Mouse (Mus musculus) heart, embryonic 14.5 days (tissue): ENCODE measurements at regions not wholly inside any gene's neighbourhood (a gene's known extent, or its start where the extent isn't known, plus 50 kb on each side); places are given as distances from the start of the nearest gene placed in this dataset.
A peak's percentile ranks its signal among the peaks of the same experiment; 100 is the strongest.

Source experiments
- ATAC-seq: fragments of 200-750 bp; cut with Nextera tagmentation; 2 replicates; pipeline ENCODE4 v1.8.0; 2017; ENCODE audit warnings: low read depth, moderate TSS enrichment; ENCODE audit not compliant: insufficient number of reproducible peaks, insufficient read depth, low FRiP score
- H3K27ac ChIP-seq, 2 experiments: fragments of 200-500 bp in 1 of 2; fragments of 300-500 bp in 1 of 2; sonication (generic) in 1 of 2; replicated peaks in 1 of 2; 2 replicates each; pipeline ENCODE4 v1.5.1; 2012 to 2014; ENCODE audit warnings: low read depth in 2 of 2, low read length in 2 of 2, control low read depth in 1 of 2, mild to moderate bottlenecking in 1 of 2, mixed read lengths in 1 of 2; ENCODE audit not compliant: control insufficient read depth in 1 of 2, insufficient read depth in 1 of 2
- H3K27me3 ChIP-seq: fragments of 300-500 bp; sonication (generic); 2 replicates; pipeline ENCODE4 v1.6.1; 2014; ENCODE audit warnings: mild to moderate bottlenecking, low read length, control low read depth; ENCODE audit not compliant: control insufficient read depth, insufficient read depth
- H3K36me3 ChIP-seq: fragments of 300-500 bp; sonication (generic); 2 replicates; pipeline ENCODE4 v1.6.1; 2014; ENCODE audit warnings: mild to moderate bottlenecking, control low read depth, low read length, mixed read lengths; ENCODE audit not compliant: control insufficient read depth, insufficient read depth
- H3K4me1 ChIP-seq, 2 experiments: fragments of 200-500 bp in 1 of 2; fragments of 300-500 bp in 1 of 2; sonication (generic) in 1 of 2; 2 replicates each; pipeline ENCODE4 v1.6.1; 2012 to 2014; ENCODE audit warnings: low read length in 2 of 2, control low read depth in 1 of 2, mixed read lengths in 1 of 2; ENCODE audit not compliant: control insufficient read depth in 2 of 2, insufficient read depth in 2 of 2
- H3K4me2 ChIP-seq: fragments of 300-500 bp; sonication (generic); 2 replicates; pipeline ENCODE4 v1.6.1; 2014; ENCODE audit warnings: mild to moderate bottlenecking, low read length
- H3K4me3 ChIP-seq, 2 experiments: fragments of 200-500 bp in 1 of 2; fragments of 300-500 bp in 1 of 2; sonication (generic) in 1 of 2; 2 replicates each; pipeline ENCODE4 v1.5.1; 2012 to 2014; ENCODE audit warnings: low read length in 2 of 2, mild to moderate bottlenecking in 2 of 2, control low read depth in 1 of 2, low read depth in 1 of 2, moderate library complexity in 1 of 2; ENCODE audit not compliant: control insufficient read depth in 1 of 2, insufficient read depth in 1 of 2
- H3K9ac ChIP-seq: fragments of 300-500 bp; sonication (generic); 2 replicates; pipeline ENCODE4 v1.6.1; 2014; ENCODE audit warnings: mild to moderate bottlenecking, low read length
- H3K9me3 ChIP-seq: fragments of 300-500 bp; sonication (generic); 2 replicates; pipeline ENCODE4 v1.6.1; 2016; ENCODE audit warnings: low read length, control low read depth; ENCODE audit not compliant: control insufficient read depth
- WGBS: fragments of 180-500 bp; shearing (Covaris S2); extraction: QIAGEN DNeasy Blood & Tissue Kit; methylation state at CpG from one replicate; pipeline ENCODE4 v1.1.7; 2014; 5-methylcytosine and 5-hydroxymethylcytosine counted together

- H3K27ac ChIP-seq = no peak overlapping the region
- H3K4me3 ChIP-seq = no peak overlapping the region
- H3K4me1 ChIP-seq = no peaks in the 10 kb centered on the region
- no peaks in the 10 kb centered on the region for H3K36me3 ChIP-seq
- no peaks in the 10 kb centered on the region for H3K27me3 ChIP-seq
- H3K4me2 ChIP-seq = no peak overlapping the region
- H3K9me3 ChIP-seq = 0 out of 2 replicates have a peak, but pooled peaks cover 7% of the 10 kb centered on the region
- ATAC-seq = no peak
- no peak overlapping the region for H3K9ac ChIP-seq
These were observed 476.2 kb upstream of the Kcnd2 start for GRCm38 (mm10) chr6:20739095-20739494.

GRCm38 (mm10) chr6:20740406-20740805 is 474.9 kb upstream of the Kcnd2 start:
- H3K27me3 ChIP-seq = no peaks in the 10 kb centered on the region
- no peak overlapping the region for H3K9ac ChIP-seq
- no peak overlapping the region for H3K27ac ChIP-seq
- ATAC-seq = no peak
- H3K9me3 ChIP-seq = 0 out of 2 replicates have a peak, but pooled peaks cover 7% of the 10 kb centered on the region
- whole genome bisulfite sequencing = 70% methylated on average over 1 of the region's 1 CpGs
- no peak overlapping the region for H3K4me3 ChIP-seq
- no peaks in the 10 kb centered on the region for H3K4me1 ChIP-seq
- no peaks in the 10 kb centered on the region for H3K36me3 ChIP-seq
- no peak overlapping the region for H3K4me2 ChIP-seq

GRCm38 (mm10) chr6:20741240-20741639 is 474.1 kb upstream of the Kcnd2 start:
- H3K4me2 ChIP-seq = no peak overlapping the region
- 64% methylated on average over 1 of the region's 1 CpGs for WGBS
- H3K9me3 ChIP-seq = 0 out of 2 replicates have a peak, but pooled peaks cover 7% of the 10 kb centered on the region
- no peaks in the 10 kb centered on the region for H3K36me3 ChIP-seq
- no peak overlapping the region for H3K4me3 ChIP-seq
- ATAC-seq = no peak
- no peaks in the 10 kb centered on the region for H3K27me3 ChIP-seq
- no peak overlapping the region for H3K27ac ChIP-seq
- H3K9ac ChIP-seq = no peak overlapping the region
- H3K4me1 ChIP-seq = no peaks in the 10 kb centered on the region

- Histone ChIP-seq H3K4me3 (no peak overlapping the region), H3K27me3 (no peaks in the 10 kb centered on the region), H3K27ac (no peak overlapping the region), H3K36me3 (no peaks in the 10 kb centered on the region), H3K9ac (no peak overlapping the region), H3K9me3 (no peaks in the 10 kb centered on the region), H3K4me1 (no peaks in the 10 kb centered on the region), H3K4me2 (0 out of 2 replicates have a peak overlapping the region, but pooled peaks have one; percentile 6)
- ATAC-seq = no peak
These were observed 458.1 kb upstream of the Kcnd2 start for GRCm38 (mm10) chr6:20757240-20757639.

GRCm38 (mm10) chr6:20761300-20761699 is 454.0 kb upstream of the Kcnd2 start:
- H3K9ac ChIP-seq = no peak overlapping the region
- H3K27me3 ChIP-seq = no peaks in the 10 kb centered on the region
- no peak overlapping the region for H3K4me3 ChIP-seq
- no peak overlapping the region for H3K27ac ChIP-seq
- no peaks in the 10 kb centered on the region for H3K36me3 ChIP-seq
- no peak for ATAC-seq
- 52% methylated on average over 1 of the region's 1 CpGs for WGBS
- no peaks in the 10 kb centered on the region for H3K9me3 ChIP-seq
- no peak overlapping the region for H3K4me2 ChIP-seq
- H3K4me1 ChIP-seq = no peaks in the 10 kb centered on the region

GRCm38 (mm10) chr6:20775872-20776271 is 439.4 kb upstream of the Kcnd2 start:
- Histone ChIP-seq H3K36me3 (no peaks in the 10 kb centered on the region), H3K4me3 (no peak overlapping the region), H3K9me3 (no peaks in the 10 kb centered on the region), H3K9ac (no peak overlapping the region), H3K4me2 (no peak overlapping the region), H3K27me3 (no peaks in the 10 kb centered on the region), H3K27ac (no peak overlapping the region), H3K4me1 (no peaks in the 10 kb centered on the region)
- 73% methylated on average over 1 of the region's 1 CpGs for WGBS
- no peak for ATAC-seq
